Mouse (Mus musculus) stomach, embryonic 15.5 days (tissue): ENCODE data around the gene Prkaca. TPM values are rescaled to one million over a fixed set of nuclear protein-coding genes. Genes with fewer than 3 reads are reported as not detected.

Experiments
- microRNA counts: library from miRNA; unstranded; fragments of <30 nt; microRNA quantifications from one replicate; lab custom pipeline; 2016
- microRNA-seq: library from miRNA; unstranded; fragments of <30 nt; microRNA quantifications from one replicate; pipeline ENCODE4, GENCODE M21; 2016
- polyA plus RNA-seq: library from polyadenylated mRNA; unstranded; fragments of >200 nt; fragmentation: Nextera tagmentation; extraction: Ambion mirVana; gene quantifications from 2 replicates; pipeline ENCODE4 v1.2.1, GENCODE M21; 2015

Prkaca gene
- polyA plus RNA-seq, 1 experiment from 2014 or later: 113 TPM

MicroRNA genes within 50 kb of the gene (microRNA counts, 519-probe panel; counts per million panel counts)
- not detected for microRNA mmu-miR-1199 (lab: Ali Mortazavi, UCI)

Small RNA genes within 50 kb of the gene (microRNA-seq; reads per million reads assigned to microRNA genes)
- not detected for gene Gm44330
- not detected for gene Gm44450
- gene Mir1199: 0.77 reads per million
- gene Mir8111: 1.4 reads per million

Other genes starting within 250 kb of the Prkaca start
- 29.8 and 33.7 TPM in 2 replicates for gene Adgre5, start 231.7 kb upstream of the Prkaca start, polyA plus RNA-seq
- 17.7 and 18.1 TPM in 2 replicates for gene Adgrl1, start 72.9 kb upstream of the Prkaca start, polyA plus RNA-seq
- 0.42 and 0.53 TPM in 2 replicates for gene Gm10644, start 17.8 kb upstream of the Prkaca start, polyA plus RNA-seq
- gene Asf1b, start 17.5 kb upstream of the Prkaca start, polyA plus RNA-seq: 55.0 and 57.3 TPM in 2 replicates
- gene Samd1, start 24.7 kb downstream of the Prkaca start, polyA plus RNA-seq: 8.9 and 9.9 TPM in 2 replicates
- 0.53 and 0.68 TPM in 2 replicates for gene 1700067K01Rik, start 28.5 kb downstream of the Prkaca start, polyA plus RNA-seq
- gene 2210011C24Rik, start 39.2 kb downstream of the Prkaca start, polyA plus RNA-seq: 0.67 and 1.0 TPM in 2 replicates
- gene Palm3, start 48.5 kb downstream of the Prkaca start, polyA plus RNA-seq: 6.6 and 6.7 TPM in 2 replicates
- 1.1 and 1.7 TPM in 2 replicates for gene Il27ra, start 69.6 kb downstream of the Prkaca start, polyA plus RNA-seq
- not detected in 2 replicates for gene Rln3, start 72.0 kb downstream of the Prkaca start, polyA plus RNA-seq
- 1.1 and 1.3 TPM in 2 replicates for gene Gm10643, start 92.1 kb downstream of the Prkaca start, polyA plus RNA-seq
- 8.0 and 8.8 TPM in 2 replicates for gene Rfx1, start 93.8 kb downstream of the Prkaca start, polyA plus RNA-seq
- gene Dcaf15, start 131.8 kb downstream of the Prkaca start, polyA plus RNA-seq: 6.8 and 7.7 TPM in 2 replicates
- gene Podnl1, start 153.0 kb downstream of the Prkaca start, polyA plus RNA-seq: 0.36 and 0.39 TPM in 2 replicates
- 22.2 and 22.7 TPM in 2 replicates for gene Cc2d1a, start 174.9 kb downstream of the Prkaca start, polyA plus RNA-seq
- 0.91 and 1.2 TPM in 2 replicates for gene 4930432K21Rik, start 175.0 kb downstream of the Prkaca start, polyA plus RNA-seq
- gene Nanos3, start 212.2 kb downstream of the Prkaca start, polyA plus RNA-seq: 1.7 and 2.3 TPM in 2 replicates